Mouse (Mus musculus): ENCODE measurements at regions not wholly inside any gene's neighbourhood (a gene's known extent, or its start where the extent isn't known, plus 50 kb on each side); places are given as distances from the start of the nearest gene placed in this dataset.

GRCm38 (mm10) chr1:156993105-156993504, 53.7 kb upstream of the Ralgps2 start:
- no peak for DNase-seq

GRCm38 (mm10) chr1:156992536-156992935, 53.1 kb upstream of the Ralgps2 start:
- DNase-seq: no peak

GRCm38 (mm10) chr1:156990567-156991494, 51.4 kb upstream of the Ralgps2 start:
- DNase-seq: no peak

GRCm38 (mm10) chr1:156990112-156990511, 50.7 kb upstream of the Ralgps2 start:
- no peak for DNase-seq

GRCm38 (mm10) chr1:156989149-156989785, 49.8 kb upstream of the Ralgps2 start:
- no peak for DNase-seq
